Mouse (Mus musculus) central nervous system, embryonic 18 days (tissue): ENCODE measurements around the gene Serpinb1c. TPM values are rescaled to one million over a fixed set of nuclear protein-coding genes. Genes with fewer than 3 reads are reported as not detected.

Experiments
- polyA plus RNA-seq: library from polyadenylated mRNA; depleted of rRNA; stranded (reverse); fragments of >200 nt; gene quantifications from 2 replicates; pipeline ENCODE4 v1.2.3, GENCODE M21; 2012; rRNA removed

The Serpinb1c gene
- polyA plus RNA-seq, result not detected in 2 replicates

GRCm38 (mm10) chr13:32898111-32898510, at the start of gene Serpinb1c:
Serpinb1c (minus strand) TSS chr13:32898211.

GRCm38 (mm10) chr13:32850668-32851404, 47.2 kb downstream of the Serpinb1c start, which contains the start of gene Serpinb1a:
Serpinb1a (minus strand) TSS chr13:32851185.

Other genes with a start within 250 kb of the Serpinb1c start
- gene Mylk4, start 114.3 kb downstream of the Serpinb1c start, polyA plus RNA-seq, result 0.30 and 2.0 TPM in 2 replicates
- 70.3 and 71.6 TPM in 2 replicates for gene Wrnip1, start 96.2 kb downstream of the Serpinb1c start, polyA plus RNA-seq
- 1.3 and 1.5 TPM in 2 replicates for gene D930007J09Rik, start 95.4 kb downstream of the Serpinb1c start, polyA plus RNA-seq
- gene Serpinb1a, start 47.0 kb downstream of the Serpinb1c start, polyA plus RNA-seq, result 1.7 and 2.2 TPM in 2 replicates
- gene Serpinb6b, start 67.0 kb upstream of the Serpinb1c start, polyA plus RNA-seq, result 2.9 and 4.4 TPM in 2 replicates
- gene Serpinb9, start 105.0 kb upstream of the Serpinb1c start, polyA plus RNA-seq, result 2.0 TPM in 2 replicates
- 0.16 and 6.9 TPM in 2 replicates for gene Serpinb9b, start 129.2 kb upstream of the Serpinb1c start, polyA plus RNA-seq
- gene Serpinb1b, start 180.4 kb upstream of the Serpinb1c start, polyA plus RNA-seq, result 0.75 and 2.2 TPM in 2 replicates